8 mouse cellular contexts compared by ENCODE assay signal in the genomic region with DNA sequence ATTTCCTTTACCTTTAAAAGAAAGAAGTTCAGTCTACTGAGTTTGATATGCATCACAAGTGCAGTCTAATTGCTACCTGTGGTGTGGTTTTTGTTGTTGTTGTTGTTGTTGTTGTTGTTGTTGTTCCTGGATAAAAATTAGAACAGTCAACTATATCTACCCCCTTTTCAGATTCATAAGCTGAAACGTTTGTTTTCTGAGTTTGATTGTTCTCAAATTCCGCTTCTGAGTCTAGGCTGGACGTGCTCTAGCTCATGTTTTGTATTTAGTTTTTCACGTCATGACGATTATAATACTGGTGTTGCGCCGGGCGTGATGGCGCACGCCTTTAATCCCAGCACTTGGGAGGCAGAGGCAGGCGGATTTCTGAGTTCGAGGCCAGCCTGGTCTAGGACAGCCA. TPM values are rescaled to one million over a fixed set of nuclear protein-coding genes. Genes with fewer than 3 reads are reported as not detected.
A peak's percentile ranks its signal among the peaks of the same experiment; 100 is the strongest.
DNase-seq lines count a peak whose midpoint lies in the region; ATAC-seq and TF ChIP-seq lines count a peak whose summit lies in the region.

No protein-coding gene starts in this region.

- 61% methylated on average over 12 of the region's 12 CpGs for WGBS in heart, embryonic 13.5 days
- 73% methylated on average over 12 of the region's 12 CpGs for WGBS in forebrain, embryonic 13.5 days
- 64% methylated on average over 12 of the region's 12 CpGs for WGBS in liver, postnatal 0 days (ENCODE audit: insufficient replicate concordance)

- H3K36me3 ChIP-seq in heart, embryonic 13.5 days: no peaks in the 10 kb centered on the region
- H3K36me3 ChIP-seq in ES-Bruce4 (ENCODE audit: control insufficient read depth, insufficient read depth, low read length, poor library complexity, severe bottlenecking): no peaks in the 10 kb centered on the region
- no peaks in the 10 kb centered on the region for H3K36me3 ChIP-seq in forebrain, embryonic 13.5 days (ENCODE audit: poor library complexity, severe bottlenecking)
- no peaks in the 10 kb centered on the region for H3K36me3 ChIP-seq in liver, postnatal 0 days (replicated peaks; ENCODE audit: insufficient read depth, low read length)

- peak overlapping the region; percentile 93 for H3K9ac ChIP-seq in heart, embryonic 13.5 days
- peak overlapping the region; percentile 80; the same call in 1 of the 2 replicates for H3K9ac ChIP-seq in ES-Bruce4 (ENCODE audit: low read depth, poor library complexity, severe bottlenecking)
- H3K9ac ChIP-seq in forebrain, embryonic 13.5 days: no peak overlapping the region
- H3K9ac ChIP-seq in liver, postnatal 0 days (replicated peaks): peak overlapping the region; percentile 74

- H3K4me3 ChIP-seq in heart, embryonic 13.5 days: peak overlapping the region; percentile 87
- 0 out of 2 replicates have a peak overlapping the region, but pooled peaks have one; percentile 40 for H3K4me3 ChIP-seq in ES-Bruce4 (ENCODE audit: low read depth, low read length)
- H3K4me3 ChIP-seq in forebrain, embryonic 13.5 days: peak overlapping the region; percentile 80
- peak overlapping the region; percentile 77 for H3K4me3 ChIP-seq in liver, postnatal 0 days (ENCODE audit: low read depth, low read length)

- TF ChIP-seq CTCF in ES-Bruce4 (IDR thresholded peaks at IDR 0.05; ENCODE audit: low read depth, low read length): no peak
- TF ChIP-seq CTCF in liver, postnatal 0 days (IDR thresholded peaks at IDR 0.05; ENCODE audit: low read depth): no peak

- intact Hi-C loops in heart, postnatal 10 days (cut with DNase I): loop anchor here (10.0 kb wide), 1 partner anchor 311 kb away; no protein-coding TSS in a partner anchor

- ATAC-seq in heart, embryonic 13.5 days (ENCODE audit: extremely low read depth, insufficient number of reproducible peaks, low FRiP score, low TSS enrichment): no peak
- ATAC-seq in forebrain, embryonic 13.5 days: no peak
- no peak for ATAC-seq in liver, postnatal 0 days
- no peak for ATAC-seq in erythroid progenitor cell, adult 5-6 weeks (replicated peaks; ENCODE audit: low FRiP score, poor library complexity, severe bottlenecking)

- H3K27me3 ChIP-seq in heart, embryonic 13.5 days (replicated peaks): no peaks in the 10 kb centered on the region
- no peaks in the 10 kb centered on the region for H3K27me3 ChIP-seq in ES-Bruce4 (ENCODE audit: control insufficient read depth, insufficient read depth, low read length, poor library complexity, severe bottlenecking)
- H3K27me3 ChIP-seq in forebrain, embryonic 13.5 days: no peaks in the 10 kb centered on the region
- H3K27me3 ChIP-seq in liver, postnatal 0 days (ENCODE audit: insufficient read depth, low read length): no peaks in the 10 kb centered on the region

- no peak for TF ChIP-seq EP300 in ES-Bruce4 (IDR thresholded peaks at IDR 0.05; ENCODE audit: insufficient read depth, low read depth, low read length)
- no peak for TF ChIP-seq EP300 in liver, postnatal 0 days (IDR thresholded peaks at IDR 0.05; ENCODE audit: low read depth)

- no peak for DNase-seq in heart, postnatal 10 days
- DNase-seq in liver, postnatal 0 days: no peak
- no peak for DNase-seq in right cerebral cortex, postnatal 10 days (ENCODE audit: low spot score in 2 of 2)
- no peak for DNase-seq in lung, postnatal 14 days

- peak overlapping the region; percentile 94; the same call in 1 of the 2 replicates for H3K27ac ChIP-seq in heart, embryonic 13.5 days (replicated peaks)
- no peak overlapping the region for H3K27ac ChIP-seq in ES-Bruce4 (ENCODE audit: insufficient read depth, low read length)
- H3K27ac ChIP-seq in forebrain, embryonic 13.5 days: no peak overlapping the region
- peak overlapping the region; percentile 95 for H3K27ac ChIP-seq in liver, postnatal 0 days (ENCODE audit: low read depth)

- peak overlapping the region; percentile 77 for H3K4me2 ChIP-seq in heart, embryonic 13.5 days
- H3K4me2 ChIP-seq in forebrain, embryonic 13.5 days: peak overlapping the region; percentile 66
- peak overlapping the region; percentile 77 for H3K4me2 ChIP-seq in liver, postnatal 0 days (ENCODE audit: low read depth, low read length)

- H3K9me3 ChIP-seq in heart, embryonic 13.5 days: no peaks in the 10 kb centered on the region
- H3K9me3 ChIP-seq in ES-Bruce4 (replicated peaks; ENCODE audit: control insufficient read depth, insufficient read depth, low read length, poor library complexity, severe bottlenecking): no peaks in the 10 kb centered on the region
- H3K9me3 ChIP-seq in forebrain, embryonic 13.5 days (replicated peaks): no peaks in the 10 kb centered on the region
- no peaks in the 10 kb centered on the region for H3K9me3 ChIP-seq in liver, postnatal 0 days (ENCODE audit: low read length)

- peaks cover 7% of the 10 kb centered on the region; the same call in 1 of the 2 replicates for H3K4me1 ChIP-seq in heart, embryonic 13.5 days
- H3K4me1 ChIP-seq in ES-Bruce4 (ENCODE audit: control insufficient read depth, insufficient read depth, low read length): no peaks in the 10 kb centered on the region
- peaks cover 5% of the 10 kb centered on the region; the same call in 1 of the 2 replicates for H3K4me1 ChIP-seq in forebrain, embryonic 13.5 days
- peaks cover 11% of the 10 kb centered on the region for H3K4me1 ChIP-seq in liver, postnatal 0 days (ENCODE audit: insufficient read depth)

- TF ChIP-seq POLR2A in ES-Bruce4 (IDR thresholded peaks at IDR 0.05; ENCODE audit: insufficient read depth, low read length): no peak

RNA-seq across cellular contexts. Expression of a gene that starts 0.9 kb away (rescaled TPM):
- polyA plus RNA-seq in heart, embryonic 13.5 days (2015; fragmentation: Nextera tagmentation; extraction: Ambion mirVana): 13.4 and 13.7 TPM in 2 replicates
- 10 to 100 TPM; 14.9 to 19.2 TPM for total RNA-seq in heart, postnatal 10 days (2021)
- 38.8 and 39.1 TPM in 2 replicates for polyA plus RNA-seq in ES-Bruce4 (2011; ENCODE audit: insufficient read depth, insufficient read length, low read depth, missing spikeins)
- 18.1 and 18.7 TPM in 2 replicates for polyA plus RNA-seq in forebrain, embryonic 13.5 days (2015; fragmentation: Nextera tagmentation; extraction: Ambion mirVana)
- 7.0 and 7.8 TPM in 2 replicates for polyA plus RNA-seq in liver, postnatal 0 days (2015; fragmentation: Nextera tagmentation; extraction: Ambion mirVana)
- 44.4 and 69.2 TPM in 2 replicates for total RNA-seq in erythroid progenitor cell, adult 5-6 weeks (2015; ENCODE audit: low replicate concordance)
- total RNA-seq in erythroid progenitor cell, adult 5-6 weeks (2017; ENCODE audit: low replicate concordance): 53.1 and 55.6 TPM in 2 replicates

Comparison
In these comparisons a context has a peak if more than half of its experiments do, and no peak if none do; other contexts are left out.
1. H3K27ac ChIP-seq: peak in heart, embryonic 13.5 days (single experiment) and liver, postnatal 0 days (single experiment); none in ES-Bruce4 (single experiment) and forebrain, embryonic 13.5 days (single experiment).
2. Peak in every context shown above with its lines, with median percentiles within 50 percentile points of each other: H3K4me2 ChIP-seq and H3K4me3 ChIP-seq.